Mouse (Mus musculus): ENCODE measurements around the gene Ces1g.

DNA sequence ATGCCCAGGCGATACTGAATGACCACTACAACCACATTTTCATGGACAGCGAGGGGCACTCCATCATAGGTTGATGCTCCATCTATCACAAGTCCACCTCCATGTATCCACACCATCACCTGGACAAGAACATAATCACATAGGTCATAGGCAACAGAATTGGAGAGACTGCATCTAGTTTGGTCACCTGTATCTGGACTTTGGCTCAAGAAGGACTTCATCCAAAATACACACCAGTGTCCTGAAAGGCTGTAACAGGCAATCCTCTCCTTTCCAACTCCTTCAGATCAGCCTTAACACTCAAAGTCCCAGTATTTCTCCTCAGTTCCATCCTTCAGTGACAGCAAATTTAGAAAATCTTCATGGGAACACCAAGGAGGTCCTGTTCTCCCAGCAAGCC lies 6.0 kb downstream of the Ces1g start:
- TF ChIP-seq CTCF (IDR thresholded peaks at IDR 0.05; ENCODE audit: low read depth, low read length) = no peak
- no peak for TF ChIP-seq POLR2A (IDR thresholded peaks at IDR 0.05; ENCODE audit: extremely low read depth, insufficient read depth, low read length)
